Mouse (Mus musculus): ENCODE measurements around the gene Ppm1f. TPM values are rescaled to one million over a fixed set of nuclear protein-coding genes. Genes with fewer than 3 reads are reported as not detected.
A peak's percentile ranks its signal among the peaks of the same experiment; 100 is the strongest.
"Not testable (repeated sequence)": the region's sequence is repeated elsewhere in the genome, so short reads cannot be mapped to it uniquely, and the experiment has no call there.

Gene Ppm1f
- total RNA-seq, 2 experiments from 2014 or later = 28.4 to 28.8 TPM

GRCm38 (mm10) chr16:16907799-16908198, 11.5 kb downstream of the Ppm1f start:
- DNase-seq (ENCODE audit: low spot score in 2 of 2) = peak in 1 of 2 experiments; percentile 41

- peak; percentile 52 to 76 for DNase-seq (ENCODE audit: low spot score in 2 of 2)
These were observed 15.7 kb downstream of the Ppm1f start for GRCm38 (mm10) chr16:16911641-16912597.

GRCm38 (mm10) chr16:16913440-16913839, 17.2 kb downstream of the Ppm1f start:
- DNase-seq (ENCODE audit: low spot score in 2 of 2) = no peak

GRCm38 (mm10) chr16:16918441-16919117, 22.3 kb downstream of the Ppm1f start:
- DNase-seq (ENCODE audit: low spot score in 2 of 2) = no peak

GRCm38 (mm10) chr16:16921021-16921435, 24.8 kb downstream of the Ppm1f start:
- no peak for DNase-seq (ENCODE audit: low spot score in 2 of 2)

GRCm38 (mm10) chr16:16924481-16924880, 28.2 kb downstream of the Ppm1f start:
- DNase-seq (ENCODE audit: low spot score in 2 of 2) = no peak

- no peak for DNase-seq (ENCODE audit: low spot score in 2 of 2)
These were observed 30.3 kb downstream of the Ppm1f start for GRCm38 (mm10) chr16:16926536-16926935.

GRCm38 (mm10) chr16:16928908-16929307, 32.6 kb downstream of the Ppm1f start:
- DNase-seq (ENCODE audit: low spot score in 2 of 2) = not testable (repeated sequence)

GRCm38 (mm10) chr16:16930326-16930725, 34.1 kb downstream of the Ppm1f start:
- DNase-seq (ENCODE audit: low spot score in 2 of 2) = no peak

GRCm38 (mm10) chr16:16930810-16931296, 34.6 kb downstream of the Ppm1f start:
- DNase-seq (ENCODE audit: low spot score in 2 of 2) = no peak

GRCm38 (mm10) chr16:16939543-16939942, 43.3 kb downstream of the Ppm1f start:
- DNase-seq (ENCODE audit: low spot score in 2 of 2) = no peak

GRCm38 (mm10) chr16:16941078-16941477, 44.8 kb downstream of the Ppm1f start:
- DNase-seq (ENCODE audit: low spot score in 2 of 2) = no peak

- DNase-seq (ENCODE audit: low spot score in 2 of 2) = no peak
These were observed 62.3 kb downstream of the Ppm1f start for GRCm38 (mm10) chr16:16958575-16958974.

- no peak for DNase-seq (ENCODE audit: low spot score in 2 of 2)
These were observed 63.6 kb downstream of the Ppm1f start for GRCm38 (mm10) chr16:16959907-16960306.

- no peak for DNase-seq (ENCODE audit: low spot score in 2 of 2)
These were observed 68.9 kb downstream of the Ppm1f start for GRCm38 (mm10) chr16:16965149-16965548.

GRCm38 (mm10) chr16:16966290-16966689, 70.0 kb downstream of the Ppm1f start:
- DNase-seq (ENCODE audit: low spot score in 2 of 2) = no peak

Other genes with a start within 250 kb of the Ppm1f start
- gene Olfr19, start 220.1 kb upstream of the Ppm1f start, total RNA-seq (2021) = not detected
- gene Spag6l, start 67.0 kb upstream of the Ppm1f start, total RNA-seq (2021) = not detected
- not detected for gene Igll1, start 32.5 kb upstream of the Ppm1f start, total RNA-seq (2021)
- gene Top3b, start 25.7 kb upstream of the Ppm1f start, total RNA-seq (2021) = 10 to 100 TPM; 42.0 to 47.8 TPM
- gene Vpreb1, start 25.6 kb upstream of the Ppm1f start, total RNA-seq (2021) = under 1 TPM in 1 of 2 experiments, not detected in 1; 0.78 TPM
- gene Mapk1, start 86.9 kb downstream of the Ppm1f start, total RNA-seq (2021) = 100 to 1,000 TPM; 121 to 124 TPM
- 1 to 10 TPM; 4.9 to 6.1 TPM for gene Ypel1, start 173.2 kb downstream of the Ppm1f start, total RNA-seq (2021)
- 10 to 100 TPM; 48.2 to 56.1 TPM for gene Ppil2, start 214.8 kb downstream of the Ppm1f start, total RNA-seq (2021)
- gene 2610318N02Rik, start 228.7 kb downstream of the Ppm1f start, total RNA-seq (2021) = 1 to 10 TPM; 1.5 to 3.0 TPM
- gene Sdf2l1, start 235.9 kb downstream of the Ppm1f start, total RNA-seq (2021) = 1 to 10 TPM; 8.0 to 10.0 TPM
- gene Ydjc, start 248.2 kb downstream of the Ppm1f start, total RNA-seq (2021) = 1 to 10 TPM in 1 of 2 experiments, under 1 TPM in 1; 0.61 to 1.1 TPM